Mouse (Mus musculus) intestine, postnatal 0 days (tissue): ENCODE measurements around the gene Usp48. TPM values are rescaled to one million over a fixed set of nuclear protein-coding genes. Genes with fewer than 3 reads are reported as not detected.
A peak's percentile ranks its signal among the peaks of the same experiment; 100 is the strongest.

Experiments used
- ATAC-seq: fragments of 200-750 bp; cut with Nextera tagmentation; 2 replicates; pipeline ENCODE4 v1.8.0; 2017; ENCODE audit warnings: mild to moderate bottlenecking, moderate TSS enrichment, moderate library complexity
- H3K27ac ChIP-seq: fragments of 300-500 bp; sonication (generic); 2 replicates; pipeline ENCODE4 v1.5.1; 2014; ENCODE audit warnings: mild to moderate bottlenecking, low read depth, low read length, moderate library complexity
- H3K27me3 ChIP-seq: fragments of 300-500 bp; sonication (generic); replicated peaks from 2 replicates; pipeline ENCODE4 v1.6.1; 2014; ENCODE audit warnings: low read length, mixed read lengths; ENCODE audit not compliant: control insufficient read depth, insufficient read depth
- H3K36me3 ChIP-seq: fragments of 300-500 bp; sonication (generic); 2 replicates; pipeline ENCODE4 v1.6.1; 2014; ENCODE audit warnings: mild to moderate bottlenecking, moderate library complexity; ENCODE audit not compliant: control insufficient read depth, insufficient read depth
- H3K4me1 ChIP-seq: fragments of 300-500 bp; sonication (generic); replicated peaks from 2 replicates; pipeline ENCODE4 v1.6.1; 2014; ENCODE audit warnings: antibody characterized with exemption, low read length, mixed read lengths; ENCODE audit not compliant: control insufficient read depth, insufficient read depth
- H3K4me2 ChIP-seq: fragments of 300-500 bp; sonication (generic); replicated peaks from 2 replicates; pipeline ENCODE4 v1.6.1; 2014; ENCODE audit warnings: low read depth, mild to moderate bottlenecking, moderate library complexity
- H3K4me3 ChIP-seq: fragments of 300-500 bp; sonication (generic); 2 replicates; pipeline ENCODE4 v1.5.1; 2014; ENCODE audit warnings: low read depth, low read length
- H3K9ac ChIP-seq: fragments of 300-500 bp; sonication (generic); 2 replicates; pipeline ENCODE4 v1.6.1; 2014; ENCODE audit warnings: mild to moderate bottlenecking, low read depth, low read length
- H3K9me3 ChIP-seq: fragments of 300-500 bp; sonication (generic); 2 replicates; pipeline ENCODE4 v1.6.1; 2016; ENCODE audit warnings: mixed run types; ENCODE audit not compliant: control insufficient read depth
- CTCF ChIP-seq: sonication (generic); IDR thresholded peaks from 2 replicates; pipeline ENCODE4 v1.5.1; 2016; ENCODE audit warnings: low read depth, mild to moderate bottlenecking, control low read depth, antibody characterized with exemption, moderate library complexity
- WGBS: fragments of 180-500 bp; shearing (Covaris S2); extraction: QIAGEN DNeasy Blood & Tissue Kit; methylation state at CpG from one replicate; pipeline ENCODE4 v1.1.7; 2014; 5-methylcytosine and 5-hydroxymethylcytosine counted together
- polyA plus RNA-seq: library from polyadenylated mRNA; unstranded; fragments of >200 nt; fragmentation: Nextera tagmentation; extraction: Ambion mirVana; gene quantifications from 2 replicates; pipeline ENCODE4 v1.2.1, GENCODE M21; 2015

Usp48 gene
- polyA plus RNA-seq, 1 experiment from 2014 or later: 33.3 TPM

DNA sequence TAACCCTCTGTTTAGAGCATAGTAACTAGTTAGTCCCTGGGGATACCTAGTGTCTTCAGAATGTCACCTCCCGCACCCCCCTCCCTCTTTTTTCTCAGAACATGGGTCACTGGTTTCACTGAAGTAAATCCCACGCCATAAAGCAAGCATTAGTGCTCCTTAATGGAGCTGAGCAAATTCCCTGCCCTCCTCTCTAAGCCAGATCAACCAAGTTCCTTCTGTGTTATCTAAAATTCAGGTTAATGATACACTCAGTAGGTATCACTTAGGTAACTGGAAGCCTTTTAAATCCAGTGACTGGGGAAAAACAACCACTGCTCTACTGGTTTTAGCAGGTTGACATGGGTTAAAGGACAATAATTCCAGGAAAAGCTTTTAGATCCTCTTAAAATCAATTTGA lies 48.5 kb downstream of the Usp48 start:
- Histone ChIP-seq H3K9ac (no peak overlapping the region), H3K9me3 (no peaks in the 10 kb centered on the region), H3K27ac (no peak overlapping the region), H3K4me2 (no peak overlapping the region), H3K4me1 (0 out of 2 replicates have a peak, but pooled peaks cover 2% of the 10 kb centered on the region), H3K27me3 (no peaks in the 10 kb centered on the region), H3K4me3 (no peak overlapping the region), H3K36me3 (peaks cover 65% of the 10 kb centered on the region)
- no peak for ATAC-seq
- TF ChIP-seq CTCF: no peak
- 41% methylated on average over 2 of the region's 2 CpGs for WGBS

DNA sequence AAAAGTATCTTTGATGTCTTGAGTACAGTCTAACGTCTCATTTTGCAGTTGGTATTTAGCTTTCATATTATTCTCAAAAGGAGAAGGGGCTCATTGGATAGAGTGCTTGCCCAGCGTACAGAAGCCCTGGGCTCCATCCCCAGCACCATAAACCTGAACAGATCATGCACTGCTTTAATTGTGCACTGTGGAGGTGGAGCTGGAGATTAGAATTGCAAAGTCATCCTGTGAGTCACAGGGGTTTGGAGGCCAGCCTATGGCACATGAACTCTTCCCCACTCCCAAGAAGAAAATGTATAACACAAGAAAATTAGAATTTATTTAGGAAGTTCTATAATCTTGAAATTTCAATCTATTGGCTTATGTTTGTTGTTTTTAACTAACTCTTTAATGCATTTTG lies 49.9 kb downstream of the Usp48 start:
- H3K27ac ChIP-seq: peak overlapping the region; percentile 5; the same call in 1 of the 2 replicates
- whole genome bisulfite sequencing: 51% methylated on average over 2 of the region's 2 CpGs
- H3K4me3 ChIP-seq: no peak overlapping the region
- H3K27me3 ChIP-seq: no peaks in the 10 kb centered on the region
- peak; percentile 71 for ATAC-seq
- H3K4me2 ChIP-seq: no peak overlapping the region
- H3K4me1 ChIP-seq: 0 out of 2 replicates have a peak, but pooled peaks cover 2% of the 10 kb centered on the region
- no peak for TF ChIP-seq CTCF
- H3K36me3 ChIP-seq: peaks cover 61% of the 10 kb centered on the region
- H3K9me3 ChIP-seq: no peaks in the 10 kb centered on the region
- H3K9ac ChIP-seq: no peak overlapping the region

DNA sequence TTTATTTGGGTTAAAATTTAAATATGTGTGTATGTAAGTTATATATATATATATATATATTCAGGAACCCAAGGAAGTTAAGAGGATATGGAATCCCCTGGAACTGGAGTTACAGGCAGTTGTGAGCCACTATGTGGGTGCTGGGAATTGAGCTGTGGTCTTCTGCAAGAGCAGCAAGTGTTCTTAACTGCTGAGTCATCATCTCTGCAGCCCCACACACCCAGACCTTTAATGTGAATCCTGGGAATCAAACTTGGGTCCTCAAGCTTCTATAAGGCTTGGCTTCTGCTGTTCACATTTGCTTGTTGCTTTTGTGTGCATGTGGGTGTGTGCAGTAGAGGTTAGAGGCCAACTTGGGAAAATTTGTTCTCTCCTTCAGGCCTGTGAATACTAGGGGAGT lies 52.7 kb downstream of the Usp48 start:
- no peak overlapping the region for H3K4me2 ChIP-seq
- no peak for ATAC-seq
- no peaks in the 10 kb centered on the region for H3K27me3 ChIP-seq
- 0 out of 2 replicates have a peak, but pooled peaks cover 2% of the 10 kb centered on the region for H3K4me1 ChIP-seq
- no peak overlapping the region for H3K4me3 ChIP-seq
- no peak for TF ChIP-seq CTCF
- H3K27ac ChIP-seq: no peak overlapping the region
- H3K9ac ChIP-seq: no peak overlapping the region
- peaks cover 62% of the 10 kb centered on the region for H3K36me3 ChIP-seq
- H3K9me3 ChIP-seq: no peaks in the 10 kb centered on the region

DNA sequence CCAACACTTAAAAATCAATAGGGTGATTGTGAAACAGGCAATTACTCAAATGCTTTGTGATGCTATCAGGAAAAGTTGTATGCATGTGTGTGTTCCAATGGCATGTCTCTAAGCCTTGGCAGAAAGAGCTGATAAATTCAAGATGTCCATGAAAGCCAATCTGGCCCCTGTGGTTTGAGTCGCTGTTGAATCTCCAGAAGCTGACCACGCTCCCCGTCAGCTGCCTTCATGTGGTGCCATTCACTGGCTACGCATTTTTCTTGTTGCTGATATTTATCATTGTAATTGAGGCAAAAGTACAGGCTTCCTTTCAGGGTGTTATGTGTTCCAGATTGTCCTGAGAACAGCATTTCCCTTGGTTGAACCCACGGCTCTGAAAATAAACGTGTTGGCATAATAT lies 54.1 kb downstream of the Usp48 start:
- Histone ChIP-seq H3K4me1 (0 out of 2 replicates have a peak, but pooled peaks cover 1% of the 10 kb centered on the region), H3K27ac (no peak overlapping the region), H3K9ac (no peak overlapping the region), H3K4me3 (no peak overlapping the region), H3K36me3 (peaks cover 76% of the 10 kb centered on the region), H3K9me3 (no peaks in the 10 kb centered on the region), H3K27me3 (no peaks in the 10 kb centered on the region), H3K4me2 (no peak overlapping the region)
- no peak for TF ChIP-seq CTCF
- 89% methylated on average over 6 of the region's 6 CpGs for WGBS
- ATAC-seq: no peak

DNA sequence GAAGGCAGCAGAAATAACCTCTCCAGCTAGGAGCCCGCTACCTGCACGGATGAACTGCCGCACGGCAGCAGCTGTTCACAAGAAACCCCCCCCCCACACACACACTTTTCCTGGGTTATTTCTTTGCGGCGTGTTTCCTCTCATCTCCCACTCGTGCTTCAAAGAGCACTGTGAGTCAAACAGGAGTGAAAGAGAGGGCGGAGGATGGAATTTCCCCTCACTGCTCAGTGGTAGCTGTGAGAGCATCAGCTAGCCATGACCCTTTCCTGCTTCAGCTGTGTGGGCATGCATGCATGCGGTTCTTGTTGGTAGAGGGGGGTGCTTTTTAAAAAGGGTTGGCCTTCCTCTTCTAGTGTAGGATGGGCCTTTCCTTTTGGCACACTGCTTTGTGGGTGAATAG lies 54.7 kb downstream of the Usp48 start:
- Histone ChIP-seq H3K27me3 (no peaks in the 10 kb centered on the region), H3K36me3 (peaks cover 82% of the 10 kb centered on the region), H3K4me3 (no peak overlapping the region), H3K9ac (no peak overlapping the region), H3K9me3 (no peaks in the 10 kb centered on the region), H3K27ac (no peak overlapping the region), H3K4me2 (no peak overlapping the region), H3K4me1 (no peaks in the 10 kb centered on the region)
- TF ChIP-seq CTCF: no peak
- no peak for ATAC-seq
- 89% methylated on average over 9 of the region's 9 CpGs for WGBS

DNA sequence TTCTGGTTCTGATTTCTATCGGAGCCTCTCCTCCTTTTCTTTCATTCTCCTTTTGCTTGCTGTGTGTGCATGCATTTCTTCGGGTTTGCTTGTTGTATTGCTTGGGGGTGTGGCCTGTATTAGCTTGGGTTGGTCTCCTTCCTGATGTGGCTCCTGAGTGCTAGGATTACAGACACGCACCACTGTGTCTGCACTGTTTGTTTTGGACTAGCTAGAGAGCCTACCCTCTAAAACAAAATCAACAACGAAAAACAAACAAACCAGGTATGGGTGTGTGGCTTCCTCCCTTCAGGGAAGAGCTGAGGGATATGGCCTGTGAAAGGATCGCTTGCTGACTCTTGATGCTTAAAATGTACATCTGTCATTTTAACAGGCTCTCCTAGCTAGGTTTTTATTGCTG lies 57.4 kb downstream of the Usp48 start:
- 46% methylated on average over 5 of the region's 5 CpGs for WGBS
- peak; percentile 36; the same call in 1 of the 2 replicates for ATAC-seq
- H3K27ac ChIP-seq: no peak overlapping the region

DNA sequence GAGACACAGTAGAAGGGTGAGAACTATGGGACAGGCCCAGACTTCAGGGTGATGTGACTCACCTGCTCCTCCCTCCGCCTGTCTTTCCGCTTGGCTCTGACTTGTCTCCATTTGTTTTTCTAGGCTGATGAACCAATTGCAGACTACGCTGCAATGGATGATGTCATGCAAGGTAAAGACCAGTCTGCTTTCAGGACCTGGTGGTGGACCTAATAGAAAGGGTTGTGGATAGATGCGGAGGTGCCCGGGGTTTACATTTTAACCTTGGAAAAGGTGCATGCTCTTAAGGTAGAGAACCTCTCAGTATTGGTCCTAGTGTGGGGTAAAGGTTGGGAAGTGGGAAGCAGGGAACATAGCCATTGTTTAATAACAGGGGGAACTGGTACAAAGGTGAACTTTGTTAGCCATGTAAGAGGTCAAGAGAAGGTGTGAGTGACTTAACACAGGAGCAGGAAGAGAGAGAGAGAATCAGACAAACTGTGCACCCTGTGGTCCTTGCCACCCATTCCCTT lies 59.3 kb downstream of the Usp48 start:
- Histone ChIP-seq H3K4me3 (no peak overlapping the region), H3K27me3 (no peaks in the 10 kb centered on the region), H3K27ac (no peak overlapping the region), H3K4me2 (no peak overlapping the region), H3K9ac (no peak overlapping the region), H3K4me1 (no peaks in the 10 kb centered on the region), H3K36me3 (peaks cover 95% of the 10 kb centered on the region), H3K9me3 (no peaks in the 10 kb centered on the region)
- no peak for TF ChIP-seq CTCF
- ATAC-seq: no peak
- WGBS: 90% methylated on average over 5 of the region's 5 CpGs

More for the DNA sequence above, 57.4 kb downstream of the Usp48 start:
- TF ChIP-seq CTCF: no peak
- no peak overlapping the region for H3K9ac ChIP-seq
- no peak overlapping the region for H3K4me3 ChIP-seq
- no peaks in the 10 kb centered on the region for H3K27me3 ChIP-seq
- H3K36me3 ChIP-seq: peaks cover 90% of the 10 kb centered on the region
- no peaks in the 10 kb centered on the region for H3K4me1 ChIP-seq
- H3K4me2 ChIP-seq: no peak overlapping the region
- no peaks in the 10 kb centered on the region for H3K9me3 ChIP-seq
